Mouse (Mus musculus) myocyte (in vitro differentiated cells): ENCODE data around the gene Pfkp.

Source experiments
- CEBPB ChIP-seq: IDR thresholded peaks from 2 replicates; pipeline ENCODE4 v1.6.1; 2011; ENCODE audit warnings: mild to moderate bottlenecking, moderate library complexity; ENCODE audit not compliant: poor library complexity, insufficient read depth, severe bottlenecking
- E2F4 ChIP-seq: IDR thresholded peaks from one replicate; pipeline ENCODE4 v1.6.1; 2011; ENCODE audit warnings: mild to moderate bottlenecking, control low read depth, moderate library complexity; ENCODE audit not compliant: insufficient read depth
- MAX ChIP-seq: IDR thresholded peaks from one replicate; pipeline ENCODE4 v1.6.1; 2011; ENCODE audit warnings: low read depth, mild to moderate bottlenecking, control low read depth
- MYOD1 ChIP-seq, 3 experiments: IDR thresholded peaks; one replicate each; pipeline ENCODE4 v1.6.1; 2011; ENCODE audit warnings: control low read depth in 2 of 3, low read depth in 2 of 3, mild to moderate bottlenecking in 2 of 3, moderate library complexity in 1 of 3; ENCODE audit not compliant: insufficient read length in 2 of 3, control insufficient read depth in 1 of 3
- MYOG ChIP-seq, 3 experiments: IDR thresholded peaks; one replicate each; pipeline ENCODE4 v1.6.1; 2011; ENCODE audit warnings: control low read depth in 2 of 3, low read depth in 2 of 3, mild to moderate bottlenecking in 2 of 3; ENCODE audit not compliant: insufficient read length in 2 of 3, control insufficient read depth in 1 of 3, insufficient read depth in 1 of 3
- POLR2A ChIP-seq: IDR thresholded peaks from one replicate; pipeline ENCODE4 v1.6.1; 2011; ENCODE audit warnings: low read depth, mild to moderate bottlenecking, control low read depth, moderate library complexity; ENCODE audit not compliant: insufficient read length
- POLR2AphosphoS2 ChIP-seq: IDR thresholded peaks from one replicate; pipeline ENCODE4 v1.6.1; 2011; ENCODE audit warnings: low read depth, control low read depth; ENCODE audit not compliant: insufficient read length
- REST ChIP-seq: IDR thresholded peaks from one replicate; pipeline ENCODE4 v1.6.1; 2011; ENCODE audit warnings: mild to moderate bottlenecking, control low read depth, moderate library complexity; ENCODE audit not compliant: insufficient read depth, insufficient read length
- SRF ChIP-seq: IDR thresholded peaks from one replicate; pipeline ENCODE4 v1.6.1; 2011; ENCODE audit warnings: low read depth; ENCODE audit not compliant: control insufficient read depth, insufficient read length
- TCF12 ChIP-seq: IDR thresholded peaks from one replicate; pipeline ENCODE4 v1.6.1; 2011; ENCODE audit warnings: mild to moderate bottlenecking, control low read depth; ENCODE audit not compliant: poor library complexity, insufficient read depth, severe bottlenecking
- TCF3 ChIP-seq: IDR thresholded peaks from one replicate; pipeline ENCODE4 v1.6.1; 2011; ENCODE audit warnings: low read depth, control low read depth; ENCODE audit not compliant: insufficient read length
- USF1 ChIP-seq: IDR thresholded peaks from one replicate; pipeline ENCODE4 v1.6.1; 2011; ENCODE audit warnings: low read depth, mild to moderate bottlenecking, control low read depth, moderate library complexity

- TF ChIP-seq MYOD1 (IDR thresholded peaks at IDR 0.05; ENCODE audit: control insufficient read depth in 1 of 3, insufficient read length in 2 of 3, low read depth in 2 of 3) (no peak), POLR2A (no peak), TCF12 (no peak), USF1 (no peak), E2F4 (no peak), REST (no peak), CEBPB (no peak), POLR2AphosphoS2 (no peak), MAX (no peak), TCF3 (no peak), MYOG (IDR thresholded peaks at IDR 0.05; ENCODE audit: control insufficient read depth in 1 of 3, insufficient read depth in 1 of 3, insufficient read length in 2 of 3, low read depth in 2 of 3) (no peak), SRF (no peak)
Observed at GRCm38 (mm10) chr13:6629927-6630326, 18.6 kb downstream of the Pfkp start.
